Mouse (Mus musculus): Measurements from ENCODE around the gene Zfp940.

Gene Zfp940

GRCm38 (mm10) chr7:29807046-29807445 is 46.4 kb downstream of the Zfp940 start:
- no peak for DNase-seq (ENCODE audit: low read depth)

DNA sequence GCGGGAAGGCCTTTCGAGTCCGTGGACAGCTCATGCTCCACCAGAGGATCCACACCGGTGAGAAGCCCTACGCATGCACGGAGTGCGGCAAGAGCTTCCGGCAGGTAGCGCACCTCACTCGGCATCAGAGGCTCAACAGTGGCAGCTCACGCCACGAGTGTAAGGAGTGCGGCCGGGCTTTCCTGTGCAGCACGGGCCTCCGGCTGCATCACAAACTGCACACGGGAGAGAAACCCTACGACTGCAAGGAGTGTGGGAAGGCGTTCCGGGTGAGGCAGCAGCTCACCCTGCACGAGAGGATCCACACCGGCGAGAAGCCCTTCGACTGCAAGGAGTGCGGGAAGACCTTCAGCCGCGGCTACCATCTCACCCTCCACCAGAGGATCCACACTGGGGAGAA is 60.6 kb downstream of the Zfp940 start:
- no peak for DNase-seq (ENCODE audit: low read depth)

DNA sequence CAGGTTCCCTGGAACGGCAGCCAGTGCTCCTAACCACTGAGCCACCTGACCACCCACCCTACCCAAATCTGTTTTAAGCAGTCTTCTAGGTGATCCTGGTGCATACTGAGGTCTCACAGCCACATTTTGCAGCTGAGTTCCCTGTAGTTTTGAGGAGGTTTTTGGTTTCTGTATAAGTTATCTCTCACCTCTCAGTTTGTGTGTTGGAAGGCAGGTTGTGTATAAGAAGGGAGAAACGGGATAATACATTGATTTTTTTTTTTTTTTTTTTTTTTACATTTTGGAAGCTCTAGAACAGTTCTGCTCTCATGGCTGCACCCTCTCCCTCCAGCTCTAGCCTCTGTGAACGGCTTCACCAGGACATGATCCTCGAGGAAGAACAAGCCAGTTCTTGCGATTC is 67.6 kb downstream of the Zfp940 start:
- DNase-seq (ENCODE audit: low read depth) = no peak

- no peak for DNase-seq (ENCODE audit: low read depth)
Measured at GRCm38 (mm10) chr7:29785023-29785422, 68.4 kb downstream of the Zfp940 start.

DNA sequence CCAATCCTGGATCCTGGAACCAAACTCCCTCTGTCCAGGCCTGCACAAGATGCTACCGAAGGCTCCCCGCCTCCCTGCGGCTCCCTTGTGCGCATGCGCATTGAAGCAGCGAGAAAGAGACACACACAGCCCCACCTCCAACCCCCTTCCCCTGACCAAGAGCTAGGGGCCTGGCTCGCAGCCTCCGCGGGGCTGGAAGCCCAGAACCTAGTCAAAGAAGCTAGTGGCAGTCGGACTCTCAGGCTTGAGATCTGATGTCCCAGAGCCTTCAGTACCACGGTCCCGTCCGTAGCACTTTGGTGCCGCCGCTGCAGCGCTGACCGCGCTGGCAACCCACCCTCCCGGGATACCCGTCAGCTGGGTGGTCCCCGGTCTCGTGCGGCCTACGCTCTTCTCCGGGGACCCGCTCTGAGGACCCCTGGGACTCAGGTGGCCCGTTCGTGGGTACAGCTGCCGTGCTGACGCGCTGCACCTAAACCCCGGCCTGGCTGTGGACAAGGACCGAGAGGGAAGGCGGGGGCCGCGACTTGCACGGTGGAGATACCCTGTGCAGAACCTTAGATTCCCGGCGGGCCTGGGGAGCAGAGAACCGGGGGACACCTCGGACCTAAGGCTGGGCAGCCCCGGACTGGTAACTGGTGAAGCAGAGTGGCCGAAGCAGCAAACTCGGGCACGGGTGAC is 69.5 kb downstream of the Zfp940 start, which contains the start of gene Zfp30:
Gene Zfp30, plus strand, starts transcription at position 128 of the 681 bp plus-strand sequence.
- DNase-seq (ENCODE audit: low read depth) = peak; percentile 79
